Mouse (Mus musculus): Measurements from ENCODE around the gene Camk2g.

DNA sequence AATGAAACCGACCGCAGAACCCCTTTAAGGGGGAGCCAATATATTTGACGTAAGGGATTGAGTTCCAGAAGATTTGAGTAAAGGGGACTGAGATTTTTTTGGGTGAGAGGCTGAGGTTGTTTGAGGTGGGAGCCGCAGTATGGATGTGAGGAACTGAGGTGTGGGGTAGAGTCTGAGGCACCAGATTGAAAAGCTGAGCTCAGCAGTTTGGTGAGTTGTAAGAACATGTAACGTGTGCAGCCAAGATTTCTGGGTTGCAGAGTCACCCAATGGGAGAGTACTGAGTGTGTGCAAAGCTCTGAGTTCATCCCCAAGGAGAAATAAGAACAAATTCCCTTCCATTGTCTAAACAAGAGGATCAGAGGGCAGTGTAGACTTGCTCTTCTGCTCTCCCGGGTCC is 4.4 kb upstream of the Camk2g start:
- no peak for TF ChIP-seq KAT2A (IDR thresholded peaks at IDR 0.05; ENCODE audit: insufficient replicate concordance, low read length)
- TF ChIP-seq MAFK (IDR thresholded peaks at IDR 0.05; ENCODE audit: insufficient replicate concordance, low read length): peak; percentile 89
- no peak for TF ChIP-seq POLR2AphosphoS2 (IDR thresholded peaks at IDR 0.05; ENCODE audit: low read depth, low read length)
- TF ChIP-seq CTCF (conservative IDR thresholded peaks at IDR 0.05 in 1 of 2, IDR thresholded peaks at IDR 0.05 in 1 of 2; ENCODE audit: low read depth in 2 of 2, low read length in 2 of 2): no peak
- no peak for TF ChIP-seq SMC3 (IDR thresholded peaks at IDR 0.05; ENCODE audit: low read depth, low read length)
- TF ChIP-seq USF1 (IDR thresholded peaks at IDR 0.05; ENCODE audit: low read depth, low read length): no peak
- TF ChIP-seq EP300 (IDR thresholded peaks at IDR 0.05; ENCODE audit: low read length): no peak
